Mouse (Mus musculus): ENCODE data around the gene Spag4. TPM values are rescaled to one million over a fixed set of nuclear protein-coding genes. Genes with fewer than 3 reads are reported as not detected.

Spag4 gene
- 0.89 TPM for polyA plus RNA-seq (2017; shearing (Covaris generic))

GRCm38 (mm10) chr2:156065099-156066041, at the start of gene Spag4:
Spag4 (plus strand) TSS chr2:156065175.

GRCm38 (mm10) chr2:156052816-156053215, 12.2 kb upstream of the Spag4 start, which contains the start of gene Fer1l4:
Fer1l4 (minus strand) TSS chr2:156052947.

DNA sequence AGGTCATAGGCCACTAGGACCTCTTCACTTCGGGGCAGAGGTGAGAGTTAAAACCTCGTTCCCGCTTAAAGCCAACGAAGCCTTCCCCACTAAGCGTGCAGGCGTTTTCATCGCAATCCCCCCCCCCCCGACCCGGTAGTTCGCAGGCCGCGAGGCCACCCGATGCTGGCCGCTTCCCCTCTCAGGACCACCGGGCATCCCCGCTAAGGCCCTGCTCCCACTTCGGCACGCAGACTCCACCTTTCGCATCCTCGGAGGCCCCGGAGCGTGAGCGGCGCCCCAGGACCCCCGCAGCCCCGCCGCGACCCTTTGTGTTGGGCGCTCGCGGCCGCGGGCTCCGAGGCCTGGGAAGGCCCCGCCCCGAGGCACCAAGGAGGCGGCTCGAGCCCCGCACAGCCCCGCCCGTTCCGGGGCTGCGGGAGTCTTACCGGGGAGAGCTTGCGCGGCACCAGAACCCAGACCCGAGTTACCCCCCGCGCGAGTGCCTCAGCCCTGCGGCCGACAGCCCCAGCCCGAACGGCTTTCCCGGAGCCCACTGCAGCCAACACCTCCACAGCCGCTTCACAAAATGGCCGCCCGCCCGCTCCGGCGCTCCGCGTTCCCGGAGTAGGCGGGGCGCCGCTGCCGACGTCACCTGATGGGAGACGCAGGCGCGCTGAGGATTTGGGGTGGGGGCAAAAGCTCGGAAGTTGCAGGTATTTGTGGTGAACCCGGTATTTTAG, 46.5 kb downstream of the Spag4 start, which contains the start of the genes Cpne1 and Rbm12:
Cpne1 (minus strand) TSS at position 608 of the 722 bp plus-strand sequence.
Rbm12 (minus strand) TSS at position 621 of the 722 bp plus-strand sequence.

Other genes with a start within 250 kb of the Spag4 start
- gene BC029722, start 245.7 kb upstream of the Spag4 start, polyA plus RNA-seq (2017; shearing (Covaris generic)) = 50.2 TPM
- gene Eif6, start 238.2 kb upstream of the Spag4 start, polyA plus RNA-seq (2017; shearing (Covaris generic)) = 210 TPM
- not detected for gene Fam83c, start 230.3 kb upstream of the Spag4 start, polyA plus RNA-seq (2017; shearing (Covaris generic))
- gene Uqcc1, start 134.9 kb upstream of the Spag4 start, polyA plus RNA-seq (2017; shearing (Covaris generic)) = 40.2 TPM
- not detected for gene Gm15557, start 124.4 kb upstream of the Spag4 start, polyA plus RNA-seq (2017; shearing (Covaris generic))
- gene Gdf5, start 119.8 kb upstream of the Spag4 start, polyA plus RNA-seq (2017; shearing (Covaris generic)) = not detected
- gene Cep250, start 108.7 kb upstream of the Spag4 start, polyA plus RNA-seq (2017; shearing (Covaris generic)) = 31.9 TPM
- gene 6430550D23Rik, start 57.2 kb upstream of the Spag4 start, polyA plus RNA-seq (2017; shearing (Covaris generic)) = 1.2 TPM
- 138 TPM for gene Ergic3, start 57.1 kb upstream of the Spag4 start, polyA plus RNA-seq (2017; shearing (Covaris generic))
- not detected for gene Fer1l4, start 12.2 kb upstream of the Spag4 start, polyA plus RNA-seq (2017; shearing (Covaris generic))
- gene Cpne1, start 46.8 kb downstream of the Spag4 start, polyA plus RNA-seq (2017; shearing (Covaris generic)) = 97.6 TPM
- gene Rbm12, start 46.8 kb downstream of the Spag4 start, polyA plus RNA-seq (2017; shearing (Covaris generic)) = 33.3 TPM
- 17.4 TPM for gene Gm28036, start 61.9 kb downstream of the Spag4 start, polyA plus RNA-seq (2017; shearing (Covaris generic))
- 164 TPM for gene Romo1, start 78.9 kb downstream of the Spag4 start, polyA plus RNA-seq (2017; shearing (Covaris generic))
- gene Nfs1, start 79.0 kb downstream of the Spag4 start, polyA plus RNA-seq (2017; shearing (Covaris generic)) = 54.8 TPM
- gene Rbm39, start 115.1 kb downstream of the Spag4 start, polyA plus RNA-seq (2017; shearing (Covaris generic)) = 1,046 TPM
- 69.2 TPM for gene Phf20, start 131.3 kb downstream of the Spag4 start, polyA plus RNA-seq (2017; shearing (Covaris generic))
- gene Cnbd2, start 247.1 kb downstream of the Spag4 start, polyA plus RNA-seq (2017; shearing (Covaris generic)) = 5.8 TPM
- 127 TPM for gene Scand1, start 247.5 kb downstream of the Spag4 start, polyA plus RNA-seq (2017; shearing (Covaris generic))